Mouse (Mus musculus): ENCODE measurements around the gene Lmo2.
"Not testable (repeated sequence)": the region's sequence is repeated elsewhere in the genome, so short reads cannot be mapped to it uniquely, and the experiment has no call there.

The Lmo2 gene

GRCm38 (mm10) chr2:103983146-103983545, 25.4 kb downstream of the Lmo2 start:
- DNase-seq: no peak

- not testable (repeated sequence) for DNase-seq
These were observed 29.8 kb downstream of the Lmo2 start for GRCm38 (mm10) chr2:103987595-103987994.

- DNase-seq: no peak
These were observed 31.9 kb downstream of the Lmo2 start for GRCm38 (mm10) chr2:103989724-103990123.

GRCm38 (mm10) chr2:103991303-103991702, 33.5 kb downstream of the Lmo2 start:
- no peak for DNase-seq

- DNase-seq: no peak
These were observed 34.4 kb downstream of the Lmo2 start for GRCm38 (mm10) chr2:103992162-103992561.

GRCm38 (mm10) chr2:103992618-103993332, 35.0 kb downstream of the Lmo2 start:
- no peak for DNase-seq

- DNase-seq: no peak
These were observed 43.3 kb downstream of the Lmo2 start for GRCm38 (mm10) chr2:104001076-104001475.

- DNase-seq: no peak
These were observed 44.1 kb downstream of the Lmo2 start for GRCm38 (mm10) chr2:104001861-104002260.

- DNase-seq: peak; percentile 40
These were observed 45.1 kb downstream of the Lmo2 start for GRCm38 (mm10) chr2:104002711-104003413.

- no peak for DNase-seq
These were observed 50.2 kb downstream of the Lmo2 start for GRCm38 (mm10) chr2:104007793-104008519.

- not testable (repeated sequence) for DNase-seq
These were observed 51.1 kb downstream of the Lmo2 start for GRCm38 (mm10) chr2:104008853-104009252.

GRCm38 (mm10) chr2:104023096-104023495, 65.3 kb downstream of the Lmo2 start:
- DNase-seq: no peak

GRCm38 (mm10) chr2:104024656-104025055, 66.9 kb downstream of the Lmo2 start:
- DNase-seq: no peak

GRCm38 (mm10) chr2:104027458-104028138, 69.8 kb downstream of the Lmo2 start, which contains the start of gene Fbxo3:
Fbxo3 (plus strand) TSS chr2:104027721.
- DNase-seq: peak; percentile 92

- DNase-seq: no peak
These were observed 70.4 kb downstream of the Lmo2 start, which contains the start of gene 4931422A03Rik for GRCm38 (mm10) chr2:104028139-104028723. 4931422A03Rik (minus strand) TSS chr2:104028361.

- no peak for DNase-seq
These were observed 71.3 kb downstream of the Lmo2 start for GRCm38 (mm10) chr2:104029074-104029473.

- DNase-seq: no peak
These were observed 72.6 kb downstream of the Lmo2 start for GRCm38 (mm10) chr2:104030381-104030780.
